Mouse (Mus musculus): ENCODE data around the gene Ece1. TPM values are rescaled to one million over a fixed set of nuclear protein-coding genes. Genes with fewer than 3 reads are reported as not detected.
"Not testable (repeated sequence)": the region's sequence is repeated elsewhere in the genome, so short reads cannot be mapped to it uniquely, and the experiment has no call there.

Gene Ece1
- polyA plus RNA-seq, 1 experiment from 2014 or later = 41.4 TPM

DNA sequence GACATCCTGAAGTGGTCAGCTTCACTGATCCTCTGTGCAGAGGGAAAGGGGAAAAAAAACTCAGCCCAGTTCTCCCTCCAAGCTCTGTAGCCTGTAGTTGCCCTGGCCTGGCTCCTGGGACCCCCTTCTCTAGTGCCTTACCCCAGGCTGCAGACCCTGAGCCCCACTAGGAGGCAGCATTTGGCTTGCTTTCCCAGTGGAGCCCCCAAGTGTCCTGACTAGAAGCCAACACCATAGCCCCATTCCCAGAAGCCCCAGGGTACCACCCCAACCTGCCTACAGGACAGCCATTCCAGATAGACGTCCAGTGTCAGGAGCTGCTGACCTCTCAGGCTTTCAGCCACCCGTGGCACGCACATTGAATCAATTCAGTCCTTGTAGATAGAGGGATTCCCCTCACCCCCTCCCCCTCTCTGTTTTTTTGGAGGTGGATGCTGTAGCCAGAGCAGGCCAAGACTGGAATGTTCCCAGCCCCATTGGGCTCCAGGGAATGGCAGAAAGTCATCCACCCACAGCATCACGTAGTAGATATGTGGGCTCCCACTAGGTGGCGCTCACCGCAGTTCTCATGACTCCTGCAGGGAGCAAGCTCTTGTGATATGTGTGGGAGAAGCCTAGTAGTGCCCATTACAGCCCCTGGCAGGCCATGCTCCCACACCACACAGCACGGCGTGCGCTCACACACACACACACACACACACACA lies 102.0 kb downstream of the Ece1 start:
- H3K4me3 ChIP-seq = no peak overlapping the region
- H3K36me3 ChIP-seq = peaks cover 60% of the 10 kb centered on the region
- peak; percentile 79 for DNase-seq (ENCODE audit: low spot score)
- H3K4me1 ChIP-seq = no peaks in the 10 kb centered on the region
- peaks cover 3% of the 10 kb centered on the region; the same call in 1 of the 2 replicates for H3K9me3 ChIP-seq (replicated peaks)
- H3K27ac ChIP-seq = no peak overlapping the region
- 70% methylated on average over 9 of the region's 9 CpGs for WGBS
- H3K27me3 ChIP-seq (ENCODE audit: low read depth, poor library complexity, severe bottlenecking) = no peaks in the 10 kb centered on the region

DNA sequence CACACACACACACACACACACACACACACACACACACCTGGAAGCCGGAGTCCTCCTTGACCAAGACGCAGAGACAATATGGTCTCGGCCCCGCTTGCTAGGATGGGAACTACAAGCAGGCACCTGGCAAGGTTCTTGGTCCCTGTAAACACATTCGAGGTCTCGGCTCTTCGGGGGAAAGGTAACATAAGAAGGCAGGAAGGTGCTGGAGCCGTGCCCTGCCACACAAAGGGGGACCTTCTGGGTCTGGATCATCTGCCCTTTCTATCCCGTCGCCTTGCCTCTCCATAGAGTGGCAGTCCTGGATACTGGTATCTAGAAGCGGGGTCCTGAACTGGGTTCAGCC lies 102.5 kb downstream of the Ece1 start:
- no peaks in the 10 kb centered on the region for H3K4me1 ChIP-seq
- H3K36me3 ChIP-seq = peaks cover 55% of the 10 kb centered on the region
- no peak overlapping the region for H3K4me3 ChIP-seq
- peaks cover under 1% of the 10 kb centered on the region; the same call in 1 of the 2 replicates for H3K9me3 ChIP-seq (replicated peaks)
- no peak overlapping the region for H3K27ac ChIP-seq
- WGBS = 95% methylated on average over 11 of the region's 11 CpGs
- no peaks in the 10 kb centered on the region for H3K27me3 ChIP-seq (ENCODE audit: low read depth, poor library complexity, severe bottlenecking)
- no peak for DNase-seq (ENCODE audit: low spot score)

DNA sequence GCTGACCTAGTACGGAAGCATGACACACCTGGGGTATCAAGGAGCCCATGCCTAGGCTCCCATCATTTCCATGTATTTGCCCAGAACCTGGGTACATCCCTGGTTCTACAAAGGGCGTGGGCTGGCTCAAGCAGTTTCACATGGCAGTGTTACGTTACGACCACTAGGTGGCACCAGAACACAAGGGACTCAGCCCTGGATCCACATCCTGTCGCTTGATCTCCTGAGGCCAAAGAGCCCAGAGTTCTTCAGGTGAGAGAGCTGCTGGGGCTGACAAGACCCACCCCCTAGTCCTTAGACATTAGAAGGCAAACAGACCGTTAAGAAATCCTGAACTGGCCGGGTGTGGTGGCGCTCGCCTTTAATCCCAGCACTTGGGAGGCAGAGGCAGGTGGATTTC lies 106.2 kb downstream of the Ece1 start:
- no peaks in the 10 kb centered on the region for H3K9me3 ChIP-seq (replicated peaks)
- H3K36me3 ChIP-seq = peaks cover 19% of the 10 kb centered on the region
- DNase-seq (ENCODE audit: low spot score) = peak; percentile 84
- no peaks in the 10 kb centered on the region for H3K4me1 ChIP-seq
- no peak overlapping the region for H3K27ac ChIP-seq
- no peak overlapping the region for H3K4me3 ChIP-seq
- 12% methylated on average over 9 of the region's 9 CpGs for WGBS
- H3K27me3 ChIP-seq (ENCODE audit: low read depth, poor library complexity, severe bottlenecking) = no peaks in the 10 kb centered on the region

DNA sequence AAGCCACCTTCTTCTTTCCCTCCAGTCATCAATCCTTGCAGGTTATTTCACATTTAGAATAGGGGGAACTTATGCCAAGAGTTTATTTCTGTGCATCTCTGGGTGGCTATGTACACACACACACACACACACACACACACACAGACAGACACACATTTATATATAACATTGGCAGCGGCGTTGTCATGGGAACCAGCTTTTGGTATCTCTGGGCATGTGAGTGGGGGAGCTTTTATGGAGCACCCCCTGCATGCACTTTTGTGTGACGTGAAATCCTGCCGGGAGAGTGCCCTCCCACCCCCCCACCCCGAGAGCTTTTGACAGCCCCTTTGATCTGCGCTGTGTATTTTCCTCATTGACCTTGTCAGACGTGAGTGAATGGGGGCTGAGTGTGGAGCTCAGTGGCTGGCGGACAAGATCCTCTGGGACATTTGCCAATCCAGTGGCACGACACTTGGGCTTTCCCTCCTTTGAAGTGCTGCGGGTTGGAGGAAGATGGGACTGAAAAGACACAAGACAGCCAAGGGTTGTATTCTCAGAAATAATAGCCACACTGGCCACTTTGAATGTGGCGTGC lies 108.7 kb downstream of the Ece1 start:
- not testable (repeated sequence) for DNase-seq (ENCODE audit: low spot score); H3K4me3 ChIP-seq; H3K36me3 ChIP-seq; H3K9me3 ChIP-seq (replicated peaks); H3K27ac ChIP-seq; H3K27me3 ChIP-seq (ENCODE audit: low read depth, poor library complexity, severe bottlenecking); H3K4me1 ChIP-seq
- WGBS = no CpG with 5 or more reads among the region's 11 CpGs

DNA sequence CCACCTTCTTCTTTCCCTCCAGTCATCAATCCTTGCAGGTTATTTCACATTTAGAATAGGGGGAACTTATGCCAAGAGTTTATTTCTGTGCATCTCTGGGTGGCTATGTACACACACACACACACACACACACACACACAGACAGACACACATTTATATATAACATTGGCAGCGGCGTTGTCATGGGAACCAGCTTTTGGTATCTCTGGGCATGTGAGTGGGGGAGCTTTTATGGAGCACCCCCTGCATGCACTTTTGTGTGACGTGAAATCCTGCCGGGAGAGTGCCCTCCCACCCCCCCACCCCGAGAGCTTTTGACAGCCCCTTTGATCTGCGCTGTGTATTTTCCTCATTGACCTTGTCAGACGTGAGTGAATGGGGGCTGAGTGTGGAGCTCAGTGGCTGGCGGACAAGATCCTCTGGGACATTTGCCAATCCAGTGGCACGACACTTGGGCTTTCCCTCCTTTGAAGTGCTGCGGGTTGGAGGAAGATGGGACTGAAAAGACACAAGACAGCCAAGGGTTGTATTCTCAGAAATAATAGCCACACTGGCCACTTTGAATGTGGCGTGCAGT lies 112.9 kb downstream of the Ece1 start:
- H3K4me1 ChIP-seq; H3K27ac ChIP-seq; DNase-seq (ENCODE audit: low spot score); H3K4me3 ChIP-seq; H3K27me3 ChIP-seq (ENCODE audit: low read depth, poor library complexity, severe bottlenecking); H3K9me3 ChIP-seq (replicated peaks); H3K36me3 ChIP-seq: not testable (repeated sequence)
- no CpG with 5 or more reads among the region's 11 CpGs for whole genome bisulfite sequencing

DNA sequence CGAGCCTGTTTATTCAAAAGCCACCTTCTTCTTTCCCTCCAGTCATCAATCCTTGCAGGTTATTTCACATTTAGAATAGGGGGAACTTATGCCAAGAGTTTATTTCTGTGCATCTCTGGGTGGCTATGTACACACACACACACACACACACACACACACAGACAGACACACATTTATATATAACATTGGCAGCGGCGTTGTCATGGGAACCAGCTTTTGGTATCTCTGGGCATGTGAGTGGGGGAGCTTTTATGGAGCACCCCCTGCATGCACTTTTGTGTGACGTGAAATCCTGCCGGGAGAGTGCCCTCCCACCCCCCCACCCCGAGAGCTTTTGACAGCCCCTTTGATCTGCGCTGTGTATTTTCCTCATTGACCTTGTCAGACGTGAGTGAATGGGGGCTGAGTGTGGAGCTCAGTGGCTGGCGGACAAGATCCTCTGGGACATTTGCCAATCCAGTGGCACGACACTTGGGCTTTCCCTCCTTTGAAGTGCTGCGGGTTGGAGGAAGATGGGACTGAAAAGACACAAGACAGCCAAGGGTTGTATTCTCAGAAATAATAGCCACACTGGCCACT lies 117.1 kb downstream of the Ece1 start:
- H3K27me3 ChIP-seq (ENCODE audit: low read depth, poor library complexity, severe bottlenecking); H3K4me3 ChIP-seq; H3K9me3 ChIP-seq (replicated peaks); DNase-seq (ENCODE audit: low spot score); H3K4me1 ChIP-seq; H3K36me3 ChIP-seq; H3K27ac ChIP-seq: not testable (repeated sequence)
- WGBS = no CpG with 5 or more reads among the region's 11 CpGs

DNA sequence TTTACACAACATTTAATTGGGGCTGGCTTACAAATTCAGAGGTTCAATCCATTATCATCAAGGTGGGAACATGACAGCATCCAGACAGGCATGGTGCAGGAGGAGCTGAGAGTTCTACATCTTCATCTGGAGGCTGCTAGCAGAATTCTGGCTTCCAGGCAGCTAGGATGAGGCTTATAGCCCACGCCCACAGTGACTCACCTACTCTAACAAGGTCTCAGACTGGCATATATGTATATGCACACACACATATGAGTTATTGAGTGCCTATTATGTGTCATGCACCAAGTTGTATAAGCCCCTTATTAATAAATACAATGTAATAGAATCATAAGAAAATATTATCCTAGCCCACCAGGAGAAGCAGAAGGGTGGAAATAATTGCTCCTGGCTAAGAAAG lies 120.8 kb downstream of the Ece1 start:
- H3K4me1 ChIP-seq = no peaks in the 10 kb centered on the region
- no peak overlapping the region for H3K4me3 ChIP-seq
- no peaks in the 10 kb centered on the region for H3K9me3 ChIP-seq (replicated peaks)
- no peak for DNase-seq (ENCODE audit: low spot score)
- no peak overlapping the region for H3K27ac ChIP-seq
- WGBS = 77% methylated on average over 1 of the region's 1 CpGs
- H3K27me3 ChIP-seq (ENCODE audit: low read depth, poor library complexity, severe bottlenecking) = no peaks in the 10 kb centered on the region
- H3K36me3 ChIP-seq = no peaks in the 10 kb centered on the region

DNA sequence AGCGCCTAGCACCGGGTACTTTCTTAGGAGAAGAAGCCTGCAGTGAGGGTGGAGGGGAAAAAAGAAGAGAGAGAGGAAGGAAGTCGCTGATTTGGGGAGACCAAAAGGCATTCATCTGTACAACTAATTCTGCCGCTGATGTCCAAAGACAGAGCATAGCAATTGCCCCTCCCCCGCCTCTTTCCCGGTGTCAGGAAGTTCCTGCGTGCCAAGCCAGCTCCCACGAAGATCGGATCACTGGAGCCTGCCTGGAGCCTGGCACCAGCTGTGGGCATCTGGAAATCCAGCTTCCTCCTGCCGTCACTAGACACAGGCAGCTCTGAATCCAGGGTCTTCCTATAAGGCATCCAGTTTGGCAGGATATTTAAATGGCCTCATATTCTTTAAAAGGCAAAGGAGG lies 122.2 kb downstream of the Ece1 start:
- DNase-seq (ENCODE audit: low spot score) = peak; percentile 42
- H3K27me3 ChIP-seq (ENCODE audit: low read depth, poor library complexity, severe bottlenecking) = 0 out of 2 replicates have a peak, but pooled peaks cover 4% of the 10 kb centered on the region
- WGBS = 58% methylated on average over 10 of the region's 10 CpGs

DNA sequence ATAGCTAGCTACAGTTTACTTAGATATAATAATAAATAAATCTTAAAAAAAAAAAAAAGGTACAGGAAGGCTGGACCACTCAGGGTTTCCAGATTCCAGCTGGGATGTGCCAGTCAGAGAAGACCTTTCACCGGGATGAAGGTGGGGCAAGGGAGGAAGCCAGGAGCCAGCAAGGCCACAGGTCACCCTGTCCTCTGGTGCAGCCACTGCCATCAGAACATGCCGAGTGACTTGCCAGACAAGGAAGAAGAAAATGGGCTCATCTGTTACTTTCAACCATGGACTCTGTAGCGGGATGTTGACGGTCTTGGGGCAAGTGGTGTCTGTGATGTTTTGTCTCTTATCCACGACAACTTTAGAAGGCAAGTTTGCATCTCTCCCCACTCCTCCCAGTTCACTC lies 122.7 kb downstream of the Ece1 start:
- H3K27me3 ChIP-seq (ENCODE audit: low read depth, poor library complexity, severe bottlenecking) = 0 out of 2 replicates have a peak, but pooled peaks cover 4% of the 10 kb centered on the region
- no peaks in the 10 kb centered on the region for H3K9me3 ChIP-seq (replicated peaks)
- H3K27ac ChIP-seq = no peak overlapping the region
- no peak overlapping the region for H3K4me3 ChIP-seq
- H3K36me3 ChIP-seq = no peaks in the 10 kb centered on the region
- 84% methylated on average over 5 of the region's 5 CpGs for WGBS
- no peak for DNase-seq (ENCODE audit: low spot score)
- no peaks in the 10 kb centered on the region for H3K4me1 ChIP-seq

More for the DNA sequence above, 122.2 kb downstream of the Ece1 start:
- no peak overlapping the region for H3K4me3 ChIP-seq
- no peaks in the 10 kb centered on the region for H3K9me3 ChIP-seq (replicated peaks)
- no peaks in the 10 kb centered on the region for H3K4me1 ChIP-seq
- H3K36me3 ChIP-seq = no peaks in the 10 kb centered on the region
- no peak overlapping the region for H3K27ac ChIP-seq

DNA sequence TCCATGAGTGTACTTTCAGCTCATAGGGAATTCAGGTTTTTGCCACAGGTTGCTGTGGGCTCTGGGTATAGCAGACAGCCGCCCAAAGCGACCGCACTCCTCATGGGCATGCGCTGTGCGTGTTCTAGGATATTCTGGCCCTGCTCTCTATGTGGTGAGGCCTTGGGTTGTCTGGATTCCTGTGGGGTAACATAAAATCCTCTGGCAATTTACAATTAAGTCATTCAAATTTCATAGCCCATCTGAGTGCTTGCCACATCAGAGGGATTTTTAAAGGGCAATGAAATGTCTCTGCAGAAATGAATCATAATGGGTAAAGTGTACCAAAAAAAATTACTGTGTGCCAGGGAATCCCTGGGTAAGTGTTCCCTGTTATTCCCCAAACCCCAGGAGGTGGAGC lies 127.4 kb downstream of the Ece1 start:
- H3K27ac ChIP-seq = no peak overlapping the region
- 85% methylated on average over 5 of the region's 5 CpGs for WGBS
- DNase-seq (ENCODE audit: low spot score) = no peak
- no peak overlapping the region for H3K4me3 ChIP-seq
- peaks cover 22% of the 10 kb centered on the region for H3K27me3 ChIP-seq (ENCODE audit: low read depth, poor library complexity, severe bottlenecking)
- H3K9me3 ChIP-seq (replicated peaks) = no peaks in the 10 kb centered on the region
- H3K4me1 ChIP-seq = no peaks in the 10 kb centered on the region; the same call in 1 of the 2 replicates
- no peaks in the 10 kb centered on the region; the same call in 1 of the 2 replicates for H3K36me3 ChIP-seq

DNA sequence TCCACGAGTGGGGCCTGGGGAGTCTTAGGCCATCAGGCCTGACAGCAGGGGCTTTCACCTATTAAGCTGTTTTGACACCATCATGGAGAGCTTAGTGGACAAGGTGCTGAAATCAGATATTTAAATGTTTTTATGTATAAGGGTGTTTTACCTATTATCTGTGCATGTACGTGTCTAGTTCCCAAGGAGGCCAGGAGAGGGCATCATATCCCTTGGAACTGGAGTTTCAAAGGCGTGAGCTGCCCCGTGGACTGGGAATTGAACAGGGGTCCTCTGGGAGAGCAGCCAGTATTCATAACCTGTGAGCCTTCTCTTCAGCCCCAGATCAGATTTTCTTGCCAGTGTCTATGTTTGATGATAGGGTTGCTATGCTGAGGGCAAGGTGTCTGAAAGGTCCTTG lies 128.4 kb downstream of the Ece1 start:
- Histone ChIP-seq H3K27ac (no peak overlapping the region), H3K36me3 (peaks cover 6% of the 10 kb centered on the region), H3K27me3 (ENCODE audit: low read depth, poor library complexity, severe bottlenecking) (peaks cover 22% of the 10 kb centered on the region), H3K4me3 (no peak overlapping the region), H3K9me3 (replicated peaks) (no peaks in the 10 kb centered on the region), H3K4me1 (peaks cover 9% of the 10 kb centered on the region)
- DNase-seq (ENCODE audit: low spot score) = no peak
- 84% methylated on average over 4 of the region's 4 CpGs for WGBS

DNA sequence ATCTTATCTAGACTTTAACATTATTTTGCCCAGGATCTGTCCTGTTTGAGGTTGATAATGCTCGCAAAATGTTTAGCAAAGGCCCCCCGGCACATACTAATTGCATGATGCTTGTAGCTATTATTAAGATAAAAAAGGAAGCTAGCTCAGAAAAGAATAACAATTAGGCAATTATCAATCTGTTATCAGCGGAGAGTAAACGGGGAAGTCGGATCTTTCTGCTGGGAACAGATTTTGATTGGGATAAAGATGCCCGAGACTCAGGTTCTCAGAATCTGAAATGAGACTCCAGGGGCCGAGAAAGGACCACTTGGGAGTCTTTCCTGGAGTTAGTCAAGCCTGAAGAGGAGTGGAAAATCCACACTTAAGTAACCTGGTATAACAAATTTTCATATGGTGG lies 129.2 kb downstream of the Ece1 start:
- H3K27ac ChIP-seq = no peak overlapping the region
- WGBS = 89% methylated on average over 7 of the region's 7 CpGs
- peaks cover 22% of the 10 kb centered on the region for H3K27me3 ChIP-seq (ENCODE audit: low read depth, poor library complexity, severe bottlenecking)
- DNase-seq (ENCODE audit: low spot score) = no peak
- H3K4me1 ChIP-seq = peaks cover 17% of the 10 kb centered on the region
- no peaks in the 10 kb centered on the region for H3K9me3 ChIP-seq (replicated peaks)
- peaks cover 14% of the 10 kb centered on the region for H3K36me3 ChIP-seq
- no peak overlapping the region for H3K4me3 ChIP-seq

DNA sequence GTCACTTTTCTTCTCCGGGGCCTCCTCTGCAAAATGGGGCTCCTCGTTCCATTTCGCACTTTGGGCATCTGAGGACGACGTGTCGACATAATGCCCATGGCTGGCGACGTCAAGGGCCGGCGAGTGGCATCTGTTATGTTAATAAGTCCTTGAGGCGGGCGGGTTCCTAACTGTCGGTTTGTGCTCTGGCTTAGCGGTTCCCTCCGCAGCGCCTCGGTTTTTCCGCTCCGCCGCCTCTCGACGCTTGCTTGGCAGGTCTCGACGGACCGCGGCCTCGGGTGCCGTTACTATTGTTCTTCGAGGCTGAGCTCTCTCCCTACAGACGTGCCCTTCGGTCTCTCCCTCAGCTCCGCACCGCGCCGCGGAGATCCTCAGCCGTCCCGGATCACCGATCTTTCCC lies 130.9 kb downstream of the Ece1 start, which contains the start of gene Eif4g3:
Eif4g3 (plus strand) TSS at position 133 of the 400 bp plus-strand sequence.
- DNase-seq (ENCODE audit: low spot score) = no peak
- Histone ChIP-seq H3K9me3 (replicated peaks) (no peaks in the 10 kb centered on the region), H3K36me3 (peaks cover 28% of the 10 kb centered on the region), H3K4me1 (peaks cover 22% of the 10 kb centered on the region), H3K4me3 (peak within 1 kb of the TSS; percentile 100), H3K27me3 (ENCODE audit: low read depth, poor library complexity, severe bottlenecking) (peaks cover 22% of the 10 kb centered on the region), H3K27ac (peak within 1 kb of the TSS; percentile 99)
- under 1% methylated on average over 39 of the region's 39 CpGs for WGBS
